Mouse (Mus musculus) monocyte, adult 5-6 weeks (primary cell): ENCODE measurements around the gene Myg1. TPM values are rescaled to one million over a fixed set of nuclear protein-coding genes. Genes with fewer than 3 reads are reported as not detected.
A peak's percentile ranks its signal among the peaks of the same experiment; 100 is the strongest.
"Not testable (repeated sequence)": the region's sequence is repeated elsewhere in the genome, so short reads cannot be mapped to it uniquely, and the experiment has no call there.

Experiments used
- ATAC-seq: fragments of 153-309, 156-312 bp; replicated peaks from 2 replicates; pipeline ENCODE4 v1.8.0; 2017; ENCODE audit warnings: mild to moderate bottlenecking; ENCODE audit not compliant: low TSS enrichment, insufficient number of reproducible peaks, severe bottlenecking, poor library complexity, low FRiP score
- total RNA-seq: library from RNA; stranded (forward); fragments of 200-1000, 200-491, 200-594 nt; gene quantifications from 3 replicates; pipeline ENCODE4 v1.2.3, GENCODE M21; 2017

Myg1 gene
- total RNA-seq = 20.0 to 37.9 TPM (median 27.2 TPM) in 3 replicates

- ATAC-seq = peak; percentile 97
Observed at GRCm38 (mm10) chr15:102331610-102332015, at the start of gene Myg1. Gene Myg1 (plus strand): TSS chr15:102331709.

DNA sequence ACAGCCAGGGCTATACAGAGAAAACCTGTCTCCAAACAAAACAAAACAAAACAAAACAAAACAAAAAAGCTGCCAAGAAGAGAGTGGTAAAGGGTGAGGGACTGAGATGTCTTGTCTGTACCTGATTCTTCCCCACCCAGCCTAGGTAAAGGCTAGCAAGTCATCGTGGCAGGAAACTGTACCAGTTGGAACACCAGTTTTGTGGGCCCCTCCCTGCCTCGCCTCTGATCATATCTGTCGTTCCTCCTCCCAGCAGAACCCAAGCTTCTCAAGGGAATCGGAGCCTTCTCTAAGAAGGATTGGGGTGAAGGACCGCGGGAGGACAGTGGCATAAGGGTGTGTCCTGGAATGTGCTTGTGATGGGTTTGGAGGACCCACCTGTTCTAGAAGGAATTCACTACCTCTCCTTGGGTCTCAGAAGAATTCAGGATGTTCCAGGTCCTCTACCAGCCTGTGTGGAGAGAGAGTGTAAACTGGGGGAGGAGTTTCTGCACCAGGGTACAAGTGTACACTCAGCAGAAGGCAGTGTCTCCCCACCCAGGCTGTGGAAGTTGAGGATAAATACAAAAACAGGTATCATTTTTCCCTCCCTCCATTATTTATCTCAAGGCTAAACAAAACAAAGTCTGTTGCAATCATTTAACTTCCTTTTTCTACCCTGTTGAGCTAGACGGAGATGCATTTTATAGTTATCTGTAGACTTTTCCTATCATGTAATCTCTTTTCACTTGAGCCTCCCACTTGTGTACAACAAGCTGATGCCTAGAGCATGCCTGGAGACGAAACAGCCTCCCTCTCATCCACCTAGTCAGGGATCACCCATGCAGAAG, 48.8 kb upstream of the Myg1 start:
- ATAC-seq = no peak

- no peak for ATAC-seq
Observed at GRCm38 (mm10) chr15:102283648-102284047, 47.9 kb upstream of the Myg1 start.

GRCm38 (mm10) chr15:102287395-102287794, 44.1 kb upstream of the Myg1 start:
- 0 out of 2 replicates have a peak, but pooled peaks have one; percentile 66 for ATAC-seq

GRCm38 (mm10) chr15:102295633-102296367, 35.7 kb upstream of the Myg1 start, which contains the start of gene Espl1:
Gene Espl1 (plus strand): TSS chr15:102296266.
- peak; percentile 100 for ATAC-seq

- ATAC-seq = no peak
Observed at GRCm38 (mm10) chr15:102296368-102297006, 35.0 kb upstream of the Myg1 start.

DNA sequence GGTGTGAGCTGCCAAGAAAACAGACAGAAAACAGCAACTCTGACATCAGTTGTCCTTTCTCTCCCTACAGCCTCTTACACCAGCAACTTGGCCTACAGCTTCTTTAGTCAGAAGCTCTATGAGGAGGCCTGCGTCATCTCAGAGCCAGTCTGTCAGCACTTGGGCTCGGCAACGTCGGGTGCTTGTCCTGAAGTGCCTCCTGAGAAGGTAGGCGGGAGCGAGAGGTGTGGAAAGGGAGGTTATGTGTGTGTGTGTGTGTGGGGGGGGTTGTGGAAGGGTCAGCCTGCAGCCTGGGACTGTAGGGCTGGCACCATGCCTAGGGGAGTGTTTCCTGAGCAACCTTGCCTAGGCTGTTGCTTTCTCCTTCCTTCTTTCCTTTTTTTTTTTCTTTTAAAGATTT, 29.0 kb upstream of the Myg1 start:
- ATAC-seq = no peak

DNA sequence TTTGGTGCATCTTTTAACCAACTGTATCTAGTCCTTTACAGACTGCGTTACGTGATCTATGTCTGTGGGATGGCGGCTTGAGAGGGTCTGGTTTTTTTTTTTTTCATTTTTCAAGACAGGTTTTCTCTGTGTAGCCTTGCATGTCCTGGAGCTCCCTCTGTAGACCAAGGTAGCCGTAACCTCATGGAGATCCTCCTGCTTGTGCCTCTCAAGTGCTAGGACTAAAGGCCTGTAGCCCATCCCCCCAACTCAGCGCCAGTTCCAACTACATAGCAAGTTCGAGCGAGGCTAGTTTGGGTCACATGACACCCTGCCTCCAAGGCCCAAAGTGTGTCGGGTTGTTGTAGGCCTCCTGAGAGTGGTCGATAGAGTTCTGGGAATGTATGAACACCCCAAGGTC, 22.8 kb upstream of the Myg1 start:
- no peak for ATAC-seq

GRCm38 (mm10) chr15:102310074-102310845, 21.2 kb upstream of the Myg1 start:
- no peak for ATAC-seq

DNA sequence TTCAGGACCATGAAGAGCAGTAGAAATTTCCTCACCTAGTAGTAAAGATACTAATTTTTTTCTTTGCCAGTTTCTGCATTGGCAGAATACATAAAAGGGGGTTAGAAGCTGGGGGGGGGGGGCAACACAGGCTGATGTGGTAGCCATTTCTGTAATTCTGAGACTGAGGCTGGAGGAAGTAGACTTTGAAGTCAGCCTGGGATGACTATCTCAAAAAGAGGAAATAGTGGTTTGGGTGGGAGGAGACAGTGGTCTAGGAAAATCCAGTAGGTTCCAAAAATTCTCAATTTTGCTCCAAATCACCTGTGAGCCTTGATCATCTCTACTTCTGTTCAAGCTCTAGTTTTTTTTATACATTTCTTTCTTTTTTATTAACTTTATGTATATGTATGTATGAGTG, 20.0 kb upstream of the Myg1 start:
- peak; percentile 66; the same call in 1 of the 2 replicates for ATAC-seq

DNA sequence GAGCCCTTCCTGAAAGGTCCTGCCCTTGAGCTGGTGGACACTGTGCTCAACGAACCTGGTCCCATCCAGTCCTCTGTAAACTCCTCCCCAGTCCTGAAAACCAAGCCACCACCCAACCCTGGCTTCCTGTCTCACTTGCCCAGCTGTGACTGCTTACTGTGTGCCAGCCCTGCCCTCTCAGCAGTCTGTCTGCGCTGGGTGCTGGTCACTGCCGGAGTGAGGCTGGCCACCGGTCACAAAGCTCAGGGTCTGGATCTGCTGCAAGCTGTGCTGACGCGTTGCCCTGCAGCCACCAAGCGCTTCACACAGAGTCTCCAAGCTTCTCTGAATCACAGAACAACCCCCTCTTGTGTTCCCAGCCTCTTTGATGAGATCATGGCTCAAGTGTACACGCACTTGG, 16.2 kb upstream of the Myg1 start:
- no peak for ATAC-seq

DNA sequence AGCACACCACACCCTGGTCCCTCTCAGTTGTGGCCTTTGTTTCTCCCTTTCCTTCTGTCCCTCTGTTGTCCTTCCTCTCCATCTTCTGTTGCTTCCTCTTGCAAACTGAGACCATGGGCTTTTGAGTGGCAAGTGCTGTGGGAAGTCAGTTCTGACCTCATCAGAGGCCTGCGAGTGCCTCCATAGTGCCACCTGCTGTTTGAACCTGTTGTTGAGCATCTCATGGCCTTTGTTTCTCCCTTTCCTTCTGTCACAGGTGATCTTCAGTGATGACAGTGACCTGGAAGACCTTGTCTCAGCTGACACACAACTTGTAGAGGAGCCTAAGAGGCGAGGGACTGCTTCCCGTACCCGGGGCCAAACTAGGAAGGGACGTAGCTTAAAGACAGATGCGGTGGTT, 15.2 kb upstream of the Myg1 start:
- peak; percentile 88 for ATAC-seq

GRCm38 (mm10) chr15:102324654-102325473, 6.6 kb upstream of the Myg1 start:
- no peak for ATAC-seq

GRCm38 (mm10) chr15:102326022-102326576, 5.4 kb upstream of the Myg1 start, which contains the start of gene Pfdn5:
Gene Pfdn5 (plus strand): TSS chr15:102326116.
- peak; percentile 96 for ATAC-seq

- ATAC-seq = no peak
Observed at GRCm38 (mm10) chr15:102326892-102327291, 4.6 kb upstream of the Myg1 start.

DNA sequence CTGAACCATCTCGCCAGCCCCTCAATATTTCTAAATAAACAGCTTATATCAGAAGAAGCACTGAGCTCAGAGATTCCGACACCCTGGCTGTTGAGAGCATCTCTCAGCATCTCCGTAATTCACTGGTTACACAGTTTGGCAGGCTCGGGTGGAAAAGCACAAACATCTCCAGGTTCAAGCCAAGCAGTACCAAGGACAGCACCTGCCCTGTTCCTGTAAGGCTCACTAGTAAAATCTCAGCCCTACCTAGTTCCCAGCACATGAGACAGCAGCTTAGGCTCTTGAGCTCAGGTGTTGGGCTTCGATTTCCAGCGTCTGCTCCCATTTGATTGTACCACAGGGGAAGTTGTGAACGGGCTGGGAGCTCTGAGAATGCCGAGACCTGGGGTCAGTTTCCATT, 3.7 kb downstream of the Myg1 start:
- ATAC-seq = no peak

GRCm38 (mm10) chr15:102335925-102336324, 4.4 kb downstream of the Myg1 start:
- not testable (repeated sequence) for ATAC-seq
